Mouse (Mus musculus) kidney, postnatal 14 days (tissue): ENCODE data around the gene Gpr153.

ENCODE experiments used
- DNase-seq: peaks from one replicate; pipeline ENCODE4 v3.0.0; 2022; ENCODE audit warnings: mixed read lengths

Gpr153 gene

GRCm38 (mm10) chr4:152264867-152265568 is 9.0 kb upstream of the Gpr153 start:
- DNase-seq: no peak

GRCm38 (mm10) chr4:152265791-152266190 is 8.2 kb upstream of the Gpr153 start:
- DNase-seq: no peak

DNA sequence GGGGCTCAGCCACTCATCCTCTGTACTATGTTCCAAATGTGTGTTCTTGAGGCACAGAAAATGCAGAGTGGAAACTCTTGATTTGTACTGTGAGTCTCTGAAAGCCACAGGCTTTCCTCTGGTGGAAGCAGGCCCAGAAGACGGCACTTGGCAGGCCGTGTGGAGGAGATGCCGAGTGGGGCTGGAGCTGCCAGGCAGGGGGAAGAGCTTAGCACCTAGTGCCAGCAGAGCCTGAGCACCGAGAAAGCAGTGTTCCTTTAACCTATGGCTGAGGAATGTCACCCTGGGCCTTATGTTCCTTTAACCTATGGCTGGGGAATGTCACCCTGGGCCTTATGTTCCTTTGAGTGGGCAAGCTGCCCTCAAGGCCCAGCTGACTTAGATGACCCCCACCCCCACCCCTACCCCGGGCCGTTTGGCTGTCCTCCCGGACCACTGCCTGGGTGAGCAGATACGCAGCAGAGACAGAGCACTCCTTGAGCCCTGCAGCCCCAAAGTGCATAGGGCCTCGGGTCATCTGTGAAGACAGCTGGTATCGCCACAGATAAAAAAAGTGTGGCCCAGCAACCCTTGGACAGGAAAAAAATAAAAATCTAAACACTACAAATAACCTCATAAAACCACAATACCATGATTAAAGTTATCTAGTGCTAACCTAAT is 7.7 kb upstream of the Gpr153 start:
- no peak for DNase-seq

DNA sequence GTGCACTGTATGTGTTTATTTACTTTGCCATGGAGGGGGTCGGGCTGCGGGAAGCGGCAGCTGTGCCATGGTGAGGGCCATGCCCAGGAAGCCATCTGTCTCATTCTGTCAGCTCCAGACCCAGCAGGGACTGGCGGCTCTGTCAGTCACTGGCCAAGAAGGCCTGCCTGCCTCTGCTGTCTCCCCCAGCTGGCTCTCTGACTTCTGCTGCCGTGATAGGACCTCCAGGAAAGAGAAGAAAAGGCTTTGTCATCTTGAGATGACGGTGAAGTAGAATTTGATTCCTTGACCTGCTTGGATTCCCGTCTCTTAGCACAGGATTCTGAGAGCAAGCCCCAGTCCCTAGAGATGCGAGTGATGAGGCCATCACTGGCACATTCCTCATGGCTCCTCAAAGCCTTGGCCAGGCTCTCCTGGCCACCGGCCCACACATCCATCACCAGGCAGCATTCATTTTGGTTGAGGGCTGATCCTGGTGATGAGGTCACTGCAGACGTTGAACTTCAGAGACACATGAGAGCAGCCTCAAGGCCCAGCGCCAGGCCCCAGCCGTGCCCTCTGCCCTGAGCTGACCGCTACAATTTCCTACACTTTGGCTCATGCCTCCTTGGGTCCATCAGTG is 6.2 kb upstream of the Gpr153 start:
- DNase-seq: no peak

DNA sequence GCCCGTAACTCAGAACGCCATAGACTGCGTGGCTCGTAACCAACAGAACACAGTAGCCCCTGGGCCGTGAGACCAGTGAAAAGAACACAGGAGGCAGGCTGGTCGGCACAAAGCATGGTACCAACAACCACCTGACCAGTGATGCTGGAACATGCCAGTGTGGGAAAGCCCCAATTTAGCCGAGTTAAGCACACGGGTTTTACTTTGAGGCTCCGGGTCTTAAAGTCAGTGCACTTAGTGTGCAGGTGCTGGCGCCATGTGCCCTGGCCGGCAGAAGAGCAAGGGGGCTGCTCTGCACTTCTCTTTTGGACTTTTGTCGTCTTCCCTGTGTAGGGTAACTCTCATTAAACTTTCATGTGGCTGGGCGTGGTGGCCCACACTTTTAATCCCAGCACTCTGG is 4.1 kb upstream of the Gpr153 start:
- DNase-seq: no peak

- DNase-seq: no peak
Observed at GRCm38 (mm10) chr4:152270599-152270998, 3.4 kb upstream of the Gpr153 start.

DNA sequence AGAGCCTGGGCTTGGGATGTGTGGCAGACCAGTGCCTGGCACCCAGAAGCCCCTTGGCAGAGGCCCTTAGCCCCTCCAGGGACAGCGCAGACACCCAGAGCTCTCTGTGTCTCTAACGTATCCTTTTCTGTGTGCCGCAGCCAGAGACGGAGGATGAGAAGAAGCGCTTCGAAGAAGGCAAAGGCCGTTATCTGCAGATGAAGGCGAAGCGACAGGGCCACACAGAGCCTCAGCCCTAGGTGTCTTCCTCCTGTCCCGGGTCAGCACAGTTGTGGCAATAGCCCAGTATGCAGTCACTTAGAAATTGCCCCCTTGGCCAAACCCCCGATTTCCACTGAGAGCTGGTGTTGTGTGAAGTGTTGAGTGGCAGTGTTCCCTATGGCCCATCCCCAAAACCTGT is 2.7 kb upstream of the Gpr153 start:
- no peak for DNase-seq

DNA sequence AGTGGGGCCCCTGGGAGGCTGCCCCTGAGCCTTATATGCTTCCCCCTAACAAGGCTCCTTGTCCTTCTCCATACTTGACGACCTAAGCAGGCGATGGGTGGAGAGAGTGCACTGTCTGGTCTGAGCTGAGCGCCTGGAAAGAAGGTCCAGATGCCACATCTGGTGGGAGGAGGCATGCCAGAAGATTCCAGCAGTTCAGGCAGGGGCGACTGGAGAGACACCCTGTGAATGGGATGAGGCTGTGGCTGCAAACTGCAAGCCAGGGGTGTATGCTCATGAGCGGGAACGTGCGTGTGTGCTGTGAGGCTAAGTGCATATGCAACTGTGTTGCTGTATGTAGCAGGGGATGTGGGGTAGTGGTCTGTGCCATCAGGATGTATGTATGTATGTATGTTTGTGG is 2.0 kb upstream of the Gpr153 start:
- no peak for DNase-seq

GRCm38 (mm10) chr4:152272449-152273049 is 1.5 kb upstream of the Gpr153 start:
- peak; percentile 73 for DNase-seq

DNA sequence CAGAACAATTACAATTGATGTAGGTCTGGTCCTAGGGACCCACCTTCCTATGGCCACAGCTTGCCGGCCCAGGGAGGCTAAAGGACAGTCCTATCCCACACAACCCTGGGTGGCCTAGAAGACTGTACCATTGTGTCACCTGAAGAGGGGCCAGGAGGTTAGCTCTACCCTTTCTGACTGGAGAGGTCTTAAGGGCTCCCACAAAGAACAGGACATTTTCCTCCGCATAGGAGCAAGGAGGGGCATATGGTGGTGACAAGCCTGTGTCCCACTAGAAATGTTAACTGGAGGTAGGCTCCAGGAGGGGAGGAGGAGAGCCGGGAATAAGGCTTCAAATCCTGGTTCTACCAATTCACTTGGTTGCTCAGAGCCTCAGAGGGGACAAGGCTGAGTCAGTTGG is 841 bp upstream of the Gpr153 start:
- DNase-seq: no peak

- peak; percentile 52 for DNase-seq
Observed at GRCm38 (mm10) chr4:152274681-152275131, 674 bp downstream of the Gpr153 start.

DNA sequence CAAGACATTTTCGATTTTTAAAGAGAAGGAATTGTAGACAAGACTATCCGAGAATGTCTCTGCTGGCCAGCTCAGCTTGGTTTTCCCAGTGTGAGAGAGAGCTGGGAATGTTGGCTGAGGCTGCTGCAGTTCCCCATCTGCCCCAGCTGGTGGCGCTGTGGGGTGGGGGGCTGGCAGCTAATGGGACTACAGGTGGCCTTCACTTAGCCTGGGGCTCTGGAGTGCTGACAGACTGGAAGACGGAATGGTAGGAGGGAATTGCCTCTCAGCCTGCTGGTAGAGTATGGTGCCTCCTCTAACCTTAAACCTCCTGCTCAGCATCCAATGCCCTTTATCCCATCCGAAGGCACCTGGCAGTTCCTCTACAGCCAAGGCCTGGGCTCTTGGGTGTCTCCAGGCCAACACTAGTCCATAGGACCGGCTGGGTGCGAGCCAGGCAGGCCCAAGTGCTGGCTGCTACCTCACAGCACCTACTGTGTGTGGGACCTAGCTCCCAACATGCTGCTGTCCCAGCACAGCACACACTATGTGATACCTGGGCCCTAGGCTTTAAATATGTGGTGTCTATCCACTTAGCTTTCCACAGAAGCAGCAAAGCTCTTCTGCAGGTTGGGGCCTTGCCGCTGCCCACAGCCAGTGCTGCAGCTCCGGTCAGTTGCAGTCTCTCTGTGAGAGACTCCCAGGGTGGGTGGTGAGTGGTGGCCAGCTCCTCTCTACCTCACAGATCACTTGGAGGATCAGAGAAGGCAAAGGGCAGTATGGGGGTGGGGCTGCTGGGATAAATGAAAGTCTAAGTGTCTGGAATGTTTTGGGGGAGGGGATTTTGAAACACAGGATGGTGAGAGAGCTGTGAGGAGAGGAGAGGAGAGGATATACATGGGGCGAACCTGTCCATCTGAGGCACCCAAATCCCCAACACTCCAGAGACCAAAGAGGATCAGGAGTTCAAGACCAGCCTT is 2.6 kb downstream of the Gpr153 start:
- DNase-seq: no peak

DNA sequence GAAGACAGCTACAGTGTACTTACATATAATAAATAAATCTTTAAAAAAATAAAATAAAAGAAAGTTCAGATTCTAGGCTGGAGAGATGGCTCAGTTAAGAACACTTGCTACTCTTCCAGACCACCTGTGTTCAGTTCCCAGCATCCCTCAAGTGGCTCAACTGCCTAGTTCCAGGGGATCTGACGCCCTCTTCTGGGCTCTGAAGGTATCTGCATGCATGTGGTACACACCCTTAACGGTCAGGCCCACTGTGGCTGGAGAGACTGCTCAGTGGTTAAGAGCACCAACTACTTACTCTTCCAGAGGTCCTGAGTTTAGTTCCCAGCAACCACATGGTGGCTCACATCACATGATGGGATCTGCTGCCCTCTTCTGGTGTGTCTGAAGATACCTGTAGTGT is 3.9 kb downstream of the Gpr153 start:
- no peak for DNase-seq

DNA sequence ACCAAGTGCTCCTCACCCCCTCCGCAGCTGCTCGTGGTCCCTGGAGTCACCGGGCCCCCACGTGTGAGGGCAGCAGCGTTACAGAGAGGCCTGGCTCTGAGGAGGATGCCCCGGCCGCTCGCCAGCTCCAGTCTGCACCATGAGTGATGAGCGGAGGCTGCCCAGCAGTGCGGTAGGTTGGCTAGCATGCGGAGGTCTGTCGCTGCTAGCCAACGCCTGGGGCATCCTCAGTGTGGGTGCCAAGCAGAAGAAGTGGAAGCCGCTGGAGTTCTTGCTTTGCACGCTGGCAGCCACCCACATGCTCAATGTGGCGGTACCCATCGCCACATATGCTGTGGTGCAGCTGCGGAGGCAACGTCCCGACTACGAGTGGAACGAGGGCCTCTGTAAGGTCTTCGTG is 5.0 kb downstream of the Gpr153 start:
- DNase-seq: no peak

DNA sequence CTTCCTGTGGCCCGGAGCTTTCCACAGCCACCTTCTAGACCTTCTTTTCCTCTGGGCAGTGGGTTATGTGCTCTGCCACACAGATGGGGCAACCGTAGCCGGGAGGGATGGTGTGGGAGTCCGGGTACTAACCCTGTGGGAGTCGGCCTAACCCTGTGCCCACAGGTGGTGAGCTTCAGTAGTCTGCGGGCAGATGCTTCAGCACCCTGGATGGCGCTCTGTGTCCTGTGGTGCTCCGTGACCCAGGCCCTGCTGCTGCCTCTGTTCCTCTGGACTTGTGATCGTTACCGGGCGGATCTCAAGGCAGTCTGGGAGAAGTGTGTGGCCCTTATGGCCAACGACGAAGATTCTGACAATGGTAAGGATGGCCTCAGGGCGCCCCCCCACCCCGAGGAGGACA is 7.6 kb downstream of the Gpr153 start:
- DNase-seq: no peak

- DNase-seq: no peak
Observed at GRCm38 (mm10) chr4:152282721-152283120, 8.7 kb downstream of the Gpr153 start.

- peak; percentile 89 for DNase-seq
Observed at GRCm38 (mm10) chr4:152283186-152283950, 9.3 kb downstream of the Gpr153 start.

GRCm38 (mm10) chr4:152285505-152285904 is 11.5 kb downstream of the Gpr153 start:
- peak; percentile 71 for DNase-seq

DNA sequence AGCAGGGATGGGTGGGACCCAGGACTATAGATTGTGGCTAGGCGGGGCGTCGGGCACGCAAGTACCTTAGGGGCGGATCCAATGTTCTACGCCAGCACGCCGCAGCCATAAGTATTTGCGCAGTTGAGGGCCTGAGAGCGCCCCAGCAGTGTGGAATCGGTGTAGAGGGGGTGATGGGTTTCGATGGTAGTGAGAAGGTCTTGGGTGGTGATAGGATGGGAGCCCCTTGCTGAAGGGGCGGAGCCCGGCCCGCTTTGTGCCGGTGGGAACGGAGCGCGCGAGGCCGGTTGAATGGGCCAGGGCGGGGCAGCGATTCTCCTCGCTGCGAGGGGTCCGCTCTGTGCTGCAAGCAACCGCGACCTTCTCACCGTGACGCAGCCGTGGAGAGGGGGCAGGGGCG is 12.2 kb downstream of the Gpr153 start:
- no peak for DNase-seq

- DNase-seq: peak; percentile 83
Observed at GRCm38 (mm10) chr4:152286887-152287286, 12.9 kb downstream of the Gpr153 start.

DNA sequence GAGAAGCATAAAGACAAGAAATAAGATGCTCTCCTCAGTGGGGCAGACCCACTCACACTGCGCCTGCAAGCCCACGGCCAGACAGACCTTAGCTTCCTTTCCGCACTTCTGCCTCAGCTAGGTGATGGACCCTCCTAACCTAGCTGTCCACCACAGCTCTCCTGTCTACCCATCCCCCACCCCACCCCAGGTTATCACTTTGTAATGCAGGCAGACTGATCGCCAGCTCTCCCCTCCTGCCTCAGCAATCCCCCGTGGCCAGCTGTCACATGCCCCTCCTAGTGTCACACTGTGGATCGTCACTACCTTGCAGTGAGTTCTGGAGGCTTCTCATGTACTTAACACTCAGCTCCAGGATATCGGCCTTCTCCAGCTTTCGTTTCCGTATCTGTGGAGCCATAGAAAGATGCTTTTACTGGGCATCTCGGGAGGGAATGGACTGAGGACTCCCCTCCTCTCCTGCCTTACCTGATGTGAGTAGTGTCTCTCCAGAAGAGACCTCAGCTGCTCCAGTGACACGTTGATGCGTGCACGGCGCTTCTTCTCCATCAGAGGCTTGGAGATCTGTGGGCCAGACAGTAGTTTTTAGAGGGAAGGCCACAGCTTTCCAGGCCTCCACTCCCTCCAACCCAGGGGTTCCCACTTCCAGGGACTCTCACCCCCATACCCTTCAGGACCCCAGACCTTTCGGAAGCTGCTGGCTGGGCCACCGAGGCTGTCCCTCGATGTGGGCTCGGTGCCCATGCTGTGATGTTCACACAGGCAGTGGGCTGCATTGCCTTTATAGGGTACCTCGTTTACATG is 13.5 kb downstream of the Gpr153 start:
- no peak for DNase-seq
